Mouse (Mus musculus): ENCODE data around the gene Abl1.

Abl1 gene

GRCm38 (mm10) chr2:31746835-31747234, 58.7 kb downstream of the Abl1 start:
- DNase-seq, result no peak

GRCm38 (mm10) chr2:31749046-31749709, 61.0 kb downstream of the Abl1 start:
- DNase-seq, result no peak

GRCm38 (mm10) chr2:31750133-31750532, 62.0 kb downstream of the Abl1 start:
- no peak for DNase-seq

GRCm38 (mm10) chr2:31757472-31757871, 69.3 kb downstream of the Abl1 start:
- DNase-seq, result no peak

GRCm38 (mm10) chr2:31758966-31759365, 70.8 kb downstream of the Abl1 start:
- no peak for DNase-seq

- DNase-seq, result peak; percentile 70 to 78
Measured at GRCm38 (mm10) chr2:31759751-31760460, 71.7 kb downstream of the Abl1 start.

- no peak for DNase-seq
Measured at GRCm38 (mm10) chr2:31760486-31760885, 72.3 kb downstream of the Abl1 start.

GRCm38 (mm10) chr2:31761115-31761531, 72.9 kb downstream of the Abl1 start:
- no peak for DNase-seq

GRCm38 (mm10) chr2:31761585-31761984, 73.4 kb downstream of the Abl1 start:
- DNase-seq, result peak in 1 of 2 experiments; percentile 41

GRCm38 (mm10) chr2:31762155-31762554, 74.0 kb downstream of the Abl1 start:
- DNase-seq, result no peak

- no peak for DNase-seq
Measured at GRCm38 (mm10) chr2:31762853-31763252, 74.7 kb downstream of the Abl1 start.

- DNase-seq, result no peak
Measured at GRCm38 (mm10) chr2:31763271-31763670, 75.1 kb downstream of the Abl1 start.

GRCm38 (mm10) chr2:31767104-31767503, 78.9 kb downstream of the Abl1 start:
- no peak for DNase-seq

GRCm38 (mm10) chr2:31767815-31768214, 79.6 kb downstream of the Abl1 start:
- DNase-seq, result no peak

- no peak for DNase-seq
Measured at GRCm38 (mm10) chr2:31769115-31769514, 80.9 kb downstream of the Abl1 start.

- peak; percentile 75 to 78 for DNase-seq
Measured at GRCm38 (mm10) chr2:31769631-31770111, 81.5 kb downstream of the Abl1 start.

GRCm38 (mm10) chr2:31770781-31771441, 82.7 kb downstream of the Abl1 start:
- DNase-seq, result peak; percentile 84 to 93

- no peak for DNase-seq
Measured at GRCm38 (mm10) chr2:31776479-31776878, 88.3 kb downstream of the Abl1 start.

- no peak for DNase-seq
Measured at GRCm38 (mm10) chr2:31779258-31779657, 91.1 kb downstream of the Abl1 start.

GRCm38 (mm10) chr2:31782958-31783602, 94.9 kb downstream of the Abl1 start:
- peak; percentile 51 to 67 for DNase-seq

- DNase-seq, result peak; percentile 84 to 89
Measured at GRCm38 (mm10) chr2:31785074-31785473, 96.9 kb downstream of the Abl1 start.

GRCm38 (mm10) chr2:31787029-31787428, 98.9 kb downstream of the Abl1 start:
- peak; percentile 46 to 79 for DNase-seq

- DNase-seq, result no peak
Measured at GRCm38 (mm10) chr2:31788227-31788626, 100.1 kb downstream of the Abl1 start.
